ENCODE assay signal across 10 mouse cellular contexts in the genomic region with DNA sequence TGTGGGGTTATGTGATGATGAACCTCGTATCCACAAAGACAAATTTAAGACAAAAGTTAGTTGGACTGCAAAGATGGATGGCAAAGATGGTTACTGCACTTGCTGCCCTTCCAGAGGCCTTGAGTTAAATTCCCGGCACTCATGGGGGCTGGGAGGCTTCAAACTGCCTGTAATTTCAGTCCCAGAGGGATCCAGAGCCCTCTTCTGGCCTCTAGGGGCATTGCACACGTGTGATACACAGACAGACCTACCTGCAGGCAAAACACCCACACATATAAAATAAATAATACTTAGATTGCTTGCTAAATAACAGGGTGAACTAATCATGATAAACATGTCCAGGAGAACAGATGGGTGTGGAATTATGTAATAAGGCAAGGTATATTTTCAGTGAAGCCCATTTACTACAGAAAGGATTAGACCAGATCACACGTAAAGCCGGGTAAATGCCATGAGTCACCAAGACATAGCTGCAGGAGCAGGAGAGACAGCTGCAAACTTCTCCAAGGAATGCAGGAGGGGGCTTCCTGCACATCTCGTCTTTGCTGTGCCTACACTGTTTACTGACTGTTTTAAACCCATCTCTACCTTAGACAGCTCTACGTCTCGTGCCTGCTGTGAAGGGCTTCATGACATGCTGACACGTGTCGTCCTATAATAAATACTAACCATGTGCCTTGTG. TPM values are rescaled to one million over a fixed set of nuclear protein-coding genes. Genes with fewer than 3 reads are reported as not detected.
DNase-seq lines count a peak whose midpoint lies in the region; ATAC-seq and TF ChIP-seq lines count a peak whose summit lies in the region.
"Had no signal": no experiment of that assay in that cellular context is flagged by ENCODE, and none has a peak within 500 bp of the region (broad histone marks: within the 10 kb centered on the region; RNA-seq: fewer than 3 reads in every experiment).

No protein-coding gene starts in this region.

- no peak overlapping the region for H3K4me2 ChIP-seq in heart, postnatal 0 days (ENCODE audit: low read depth, low read length)

- H3K9me3 ChIP-seq in heart, postnatal 0 days (replicated peaks; ENCODE audit: control insufficient read depth, low read length): no peaks in the 10 kb centered on the region
- no peaks in the 10 kb centered on the region for H3K9me3 ChIP-seq in G1E (replicated peaks)

- TF ChIP-seq EP300 in heart, postnatal 0 days (IDR thresholded peaks at IDR 0.05; ENCODE audit: low read depth): no peak

- peak; percentile 12; the same call in 1 of the 2 replicates for TF ChIP-seq CTCF in heart, postnatal 0 days (IDR thresholded peaks at IDR 0.05; ENCODE audit: low read depth)
- TF ChIP-seq CTCF in G1E (IDR thresholded peaks at IDR 0.05; ENCODE audit: low read depth, low read length): peak; percentile 8; the same call in 1 of the 2 replicates

- H3K27ac ChIP-seq in heart, postnatal 0 days (ENCODE audit: low read depth): no peak overlapping the region

- no peak overlapping the region for H3K4me3 ChIP-seq in heart, postnatal 0 days (ENCODE audit: low read depth, low read length)
- no peak overlapping the region for H3K4me3 ChIP-seq in G1E (ENCODE audit: low read depth, low read length)

- no peaks in the 10 kb centered on the region for H3K36me3 ChIP-seq in heart, postnatal 0 days (replicated peaks; ENCODE audit: control insufficient read depth, insufficient read depth, low read length)
- H3K36me3 ChIP-seq in G1E (replicated peaks): no peaks in the 10 kb centered on the region

- no peak for ATAC-seq in heart, postnatal 0 days (ENCODE audit: insufficient read depth, low read depth)
- ATAC-seq in G1E (ENCODE audit: extremely low read depth, insufficient number of reproducible peaks, low FRiP score, poor library complexity, severe bottlenecking): no peak
- ATAC-seq in megakaryocyte progenitor cell, adult 5-6 weeks (replicated peaks; ENCODE audit: poor library complexity): peak; percentile 72

- peaks cover 23% of the 10 kb centered on the region for H3K27me3 ChIP-seq in heart, postnatal 0 days (ENCODE audit: control insufficient read depth, insufficient read depth, low read length)
- peaks cover 7% of the 10 kb centered on the region; the same call in 1 of the 2 replicates for H3K27me3 ChIP-seq in G1E (ENCODE audit: insufficient read depth, low read length)

- no peaks in the 10 kb centered on the region; the same call in 1 of the 2 replicates for H3K4me1 ChIP-seq in heart, postnatal 0 days (ENCODE audit: control insufficient read depth, insufficient read depth)
- H3K4me1 ChIP-seq in G1E (ENCODE audit: insufficient read depth, low read depth, low read length): no peaks in the 10 kb centered on the region

- no peak for DNase-seq in heart, postnatal 0 days (ENCODE audit: low spot score)
- DNase-seq in heart, adult 11 months: no peak
- DNase-seq in lung, postnatal 36 days: peak; percentile 65
- no peak for DNase-seq in lung, postnatal 25 days (ENCODE audit: low spot score)
- no peak for DNase-seq in G1E (ENCODE audit: low spot score)
- DNase-seq in right cerebral cortex, postnatal 10 days (ENCODE audit: low spot score in 2 of 2): no peak
- no peak for DNase-seq in spleen, adult 18-20 months
- DNase-seq: gastrocnemius, postnatal 25 days; kidney, adult 8-10 months had no signal

- H3K9ac ChIP-seq in heart, postnatal 0 days (replicated peaks; ENCODE audit: low read depth, low read length): no peak overlapping the region

- 81% methylated on average over 10 of the region's 10 CpGs for WGBS in heart, postnatal 0 days

RNA-seq across cellular contexts. Expression of a gene that starts 5.7 kb away (rescaled TPM):
- 4.7 and 8.9 TPM in 2 replicates for total RNA-seq in heart, postnatal 0 days (2014; rRNA removed; ENCODE audit: low replicate concordance)
- 4.0 and 4.1 TPM in 2 replicates for polyA plus RNA-seq in heart, postnatal 0 days (2015; fragmentation: Nextera tagmentation; extraction: Ambion mirVana)
- total RNA-seq in G1E (2014; fragmentation: Nextera tagmentation): not detected in 2 replicates
- total RNA-seq in G1E (2017): 0.12 and 0.60 TPM in 2 replicates
- polyA plus RNA-seq in G1E (2012): not detected in 2 replicates
- total RNA-seq in megakaryocyte progenitor cell, adult 5-6 weeks (2015): 5.2 and 6.9 TPM in 2 replicates
- total RNA-seq in megakaryocyte progenitor cell, adult 5-6 weeks (2017): 3.8 and 4.5 TPM in 2 replicates
